Mouse (Mus musculus): ENCODE results near the gene Cacng7. TPM values are rescaled to one million over a fixed set of nuclear protein-coding genes. Genes with fewer than 3 reads are reported as not detected.

Gene Cacng7
- polyA plus RNA-seq, 1 experiment from 2014 or later, result 5.2 TPM

GRCm38 (mm10) chr7:3411160-3411941, 78.6 kb downstream of the Cacng7 start:
- H3K27me3 ChIP-seq, result peaks cover 5% of the 10 kb centered on the region
- ATAC-seq, result peak; percentile 60
- in situ Hi-C loops (cut with MboI; ENCODE audit: low pct_unique_long_range_greater_than_20kb), result no loop called here
- ChIA-PET POLR2A (interaction anchor here (0.7 kb wide), 1 partner anchor 16 kb away, joined by 4 read pairs; no protein-coding TSS in a partner anchor), CTCF (no interaction called here)
- no peak for TF ChIP-seq CTCF (IDR thresholded peaks at IDR 0.05)
- no peak for DNase-seq (ENCODE audit: low read depth, low spot score)

- in situ Hi-C loops (cut with MboI; ENCODE audit: low pct_unique_long_range_greater_than_20kb), result no loop called here
- CTCF ChIA-PET, result interaction anchor here (1.2 kb wide), 1 partner anchor 9 kb away, joined by 4 read pairs; no protein-coding TSS in a partner anchor
- DNase-seq (ENCODE audit: low read depth, low spot score), result no peak
- peak; percentile 55 for TF ChIP-seq CTCF (IDR thresholded peaks at IDR 0.05)
- H3K27me3 ChIP-seq, result peaks cover 5% of the 10 kb centered on the region
- POLR2A ChIA-PET, result interaction anchor here (0.7 kb wide), 1 partner anchor 15 kb away, joined by 4 read pairs; no protein-coding TSS in a partner anchor
- no peak for ATAC-seq
Measured at GRCm38 (mm10) chr7:3412036-3412435, 79.3 kb downstream of the Cacng7 start.

- no peak for TF ChIP-seq CTCF (IDR thresholded peaks at IDR 0.05)
- peaks cover 5% of the 10 kb centered on the region for H3K27me3 ChIP-seq
- in situ Hi-C loops (cut with MboI; ENCODE audit: low pct_unique_long_range_greater_than_20kb), result no loop called here
- ChIA-PET CTCF (no interaction called here), POLR2A (no interaction called here)
- ATAC-seq (no peak), DNase-seq (ENCODE audit: low read depth, low spot score) (no peak)
Measured at GRCm38 (mm10) chr7:3414888-3415287, 82.1 kb downstream of the Cacng7 start.

GRCm38 (mm10) chr7:3415378-3415777, 82.6 kb downstream of the Cacng7 start:
- peaks cover 5% of the 10 kb centered on the region for H3K27me3 ChIP-seq
- ChIA-PET CTCF (no interaction called here), POLR2A (no interaction called here)
- ATAC-seq, result peak; percentile 18
- no peak for DNase-seq (ENCODE audit: low read depth, low spot score)
- in situ Hi-C loops (cut with MboI; ENCODE audit: low pct_unique_long_range_greater_than_20kb), result no loop called here
- TF ChIP-seq CTCF (IDR thresholded peaks at IDR 0.05), result no peak

Other genes starting within 250 kb of the Cacng7 start
- gene AU018091, start 163.8 kb upstream of the Cacng7 start, polyA plus RNA-seq (2021), result 0.04 TPM
- gene Nlrp12, start 83.2 kb upstream of the Cacng7 start, polyA plus RNA-seq (2021), result not detected
- 76.4 TPM for gene Myadm, start 43.9 kb upstream of the Cacng7 start, polyA plus RNA-seq (2021)
- 4.7 TPM for gene Prkcg, start 43.8 kb upstream of the Cacng7 start, polyA plus RNA-seq (2021)
- 1.7 TPM for gene Cacng8, start 57.7 kb downstream of the Cacng7 start, polyA plus RNA-seq (2021)
- not detected for gene Cacng6, start 91.2 kb downstream of the Cacng7 start, polyA plus RNA-seq (2021)
- not detected for gene Tarm1, start 169.7 kb downstream of the Cacng7 start, polyA plus RNA-seq (2021)

All from Patski (cell line).